Mouse (Mus musculus) lung, postnatal 0 days (tissue): ENCODE results near the gene Cst3.

ENCODE experiments used
- CTCF ChIP-seq: IDR thresholded peaks from 2 replicates; pipeline ENCODE4 v1.5.1; 2016; ENCODE audit warnings: antibody characterized with exemption, mild to moderate bottlenecking
- EP300 ChIP-seq: IDR thresholded peaks from 2 replicates; pipeline ENCODE4 v1.6.1; 2016; ENCODE audit warnings: antibody characterized with exemption, mild to moderate bottlenecking, control low read depth

DNA sequence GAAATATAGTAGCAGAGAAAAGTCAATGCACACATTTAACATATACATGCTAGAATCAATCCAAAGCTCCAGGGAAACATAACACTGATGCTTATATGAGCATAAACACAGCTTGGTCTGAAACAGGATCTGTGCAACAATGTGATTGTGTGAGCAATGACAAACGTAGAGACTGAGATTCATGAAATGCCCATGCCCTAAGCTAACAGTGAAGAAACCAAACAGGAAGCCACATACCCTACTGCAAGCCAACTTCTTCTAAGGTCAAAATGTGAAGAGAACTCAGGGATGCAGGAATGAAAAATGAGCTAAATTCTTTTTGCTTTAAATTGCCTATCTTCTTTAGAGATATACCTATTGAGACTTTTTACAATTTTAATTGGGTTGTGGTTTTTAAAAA, 6.5 kb downstream of the Cst3 start:
- TF ChIP-seq CTCF (no peak), EP300 (no peak)
